Mouse (Mus musculus) adipocyte (in vitro differentiated cells): ENCODE results near the gene Stat6.
A peak's percentile ranks its signal among the peaks of the same experiment; 100 is the strongest.

Source experiments
- DNase-seq: peaks from one replicate; pipeline ENCODE4 v3.0.0-alpha.2; 2016; ENCODE audit warnings: low spot score

Stat6 gene

GRCm38 (mm10) chr10:127642772-127643552 is at the start of gene Stat6:
TSS of gene Stat6 (plus strand) at chr10:127642986.
- DNase-seq = peak; percentile 84

DNA sequence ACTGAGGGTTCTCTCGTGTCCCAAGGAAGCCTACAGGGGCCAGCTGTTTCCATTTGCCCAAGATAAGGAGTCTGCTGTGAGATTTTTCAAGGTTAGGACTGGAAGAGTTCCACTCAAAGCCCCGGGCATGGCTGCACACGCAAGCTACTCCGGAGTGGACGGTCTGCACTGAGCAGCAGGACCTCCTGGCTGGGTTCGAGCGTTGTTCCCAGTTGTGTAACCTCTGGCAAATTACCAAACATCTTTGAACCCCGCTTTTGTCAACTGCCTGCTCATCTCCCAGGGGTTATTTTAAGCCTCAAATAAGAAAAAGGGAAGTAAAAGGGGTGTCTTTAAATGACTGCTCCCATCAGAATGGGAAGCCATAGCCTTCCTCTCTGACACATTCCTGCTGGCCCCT is 48.4 kb upstream of the Stat6 start:
- DNase-seq = no peak

DNA sequence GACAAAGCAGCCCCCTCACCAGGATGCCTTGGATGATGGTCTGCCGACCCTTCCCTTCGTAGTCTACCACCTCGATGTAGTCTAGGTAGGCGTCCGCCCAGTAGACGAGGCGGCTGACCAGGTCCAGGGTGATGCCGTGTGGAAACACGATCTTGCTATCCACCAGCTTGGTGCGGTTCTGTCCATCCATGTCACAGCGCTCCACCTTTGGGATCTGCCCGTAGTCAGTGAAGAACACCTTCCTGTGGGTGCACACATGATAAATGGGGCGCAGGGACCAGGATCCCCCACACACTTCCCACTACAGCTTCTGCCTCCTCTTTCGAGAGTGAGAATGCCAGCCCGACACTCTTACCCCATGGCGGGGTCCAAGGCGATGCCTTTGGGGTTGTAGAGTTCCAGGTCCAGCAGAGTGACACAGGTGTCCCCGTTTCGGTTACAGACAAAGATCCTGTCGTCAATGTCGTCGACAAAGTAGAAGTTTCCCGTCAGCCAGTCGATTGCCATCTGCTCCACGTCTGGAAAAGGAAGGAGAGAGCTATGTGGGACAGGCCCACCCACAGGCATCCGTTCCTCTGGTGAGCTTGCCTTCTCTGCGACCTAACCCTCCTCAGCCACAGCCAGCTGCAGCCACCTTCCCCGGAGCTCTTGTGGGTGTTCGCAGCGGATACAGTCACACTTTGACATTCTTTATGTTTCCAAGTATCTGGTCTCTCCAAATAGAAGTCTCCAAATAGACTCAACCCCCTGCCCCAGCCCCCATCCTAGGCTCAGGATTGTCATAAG is 47.7 kb upstream of the Stat6 start:
- DNase-seq = no peak

DNA sequence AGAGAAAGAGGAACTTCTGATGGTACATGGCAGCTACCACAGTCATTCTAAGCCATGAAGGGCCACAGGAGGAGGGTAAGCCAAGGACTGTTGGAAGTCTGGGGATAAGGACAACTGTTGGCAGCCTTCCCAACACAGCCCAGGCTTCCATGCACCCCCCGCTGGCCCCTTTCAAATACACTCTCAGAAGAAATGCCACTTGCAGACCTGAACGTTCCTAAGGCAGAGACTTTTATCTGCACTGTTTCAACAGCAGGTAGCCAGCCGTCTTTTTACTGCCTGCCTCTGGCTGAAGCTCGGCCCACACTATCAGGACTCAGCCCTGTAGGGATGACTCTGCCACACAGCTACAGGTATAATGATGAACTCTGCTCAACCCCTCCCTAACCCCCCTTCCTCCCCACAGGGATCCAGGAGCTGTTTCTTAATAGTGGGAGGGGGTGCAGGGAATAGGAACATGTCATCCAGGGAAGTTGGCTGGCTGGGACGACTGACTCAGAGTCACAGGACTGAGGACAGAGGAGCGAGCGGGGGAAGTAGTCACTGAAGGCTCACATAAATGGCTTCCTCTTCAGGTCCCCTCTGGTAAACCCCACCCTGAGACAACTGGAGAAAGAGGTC is 46.4 kb upstream of the Stat6 start:
- DNase-seq = peak; percentile 62

GRCm38 (mm10) chr10:127597311-127597901 is 45.4 kb upstream of the Stat6 start:
- DNase-seq = peak; percentile 80

DNA sequence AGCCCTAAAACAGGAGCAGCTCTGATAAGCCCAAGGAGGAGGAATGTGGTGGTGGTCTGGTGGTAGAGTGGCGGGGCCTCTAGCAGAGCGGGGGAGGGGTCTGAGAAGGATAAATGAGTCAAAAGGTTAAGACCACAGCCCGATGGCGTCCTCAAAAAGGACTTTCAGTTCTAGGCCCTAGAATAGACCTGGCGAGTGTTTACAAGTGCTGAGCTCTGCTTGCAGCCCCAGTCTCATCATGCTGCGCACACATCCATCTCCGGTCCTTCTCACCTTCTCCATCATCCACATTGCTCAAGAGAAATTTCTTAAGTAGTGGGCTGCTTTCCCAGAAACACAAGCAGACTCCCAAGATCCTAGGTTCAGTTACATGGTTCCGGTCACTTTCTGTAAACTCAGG is 44.2 kb upstream of the Stat6 start:
- peak; percentile 69 for DNase-seq

DNA sequence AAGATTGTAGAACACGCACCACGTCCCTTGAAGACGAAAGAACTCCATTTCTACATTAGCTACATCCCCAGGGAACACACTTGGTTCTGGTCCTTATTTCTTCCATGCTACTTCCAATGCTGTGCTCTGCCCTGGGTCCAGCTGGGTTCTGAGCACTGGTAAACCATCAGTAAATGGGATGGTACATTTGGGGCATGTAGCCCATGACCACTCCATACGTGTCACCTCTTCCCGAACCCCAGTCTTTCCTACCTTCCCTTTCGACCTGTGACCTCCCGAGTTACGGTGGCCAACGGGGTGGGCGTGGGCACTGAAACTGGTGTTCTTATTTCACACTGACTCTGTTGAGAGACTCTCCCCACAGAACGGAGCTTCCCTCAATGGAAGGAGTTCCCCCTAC is 43.5 kb upstream of the Stat6 start:
- DNase-seq = no peak

- peak; percentile 96 for DNase-seq
Observed at GRCm38 (mm10) chr10:127599779-127600541, 42.8 kb upstream of the Stat6 start.

- DNase-seq = peak; percentile 29
Observed at GRCm38 (mm10) chr10:127602194-127602593, 40.6 kb upstream of the Stat6 start.

- DNase-seq = no peak
Observed at GRCm38 (mm10) chr10:127603437-127604371, 39.1 kb upstream of the Stat6 start.

- peak; percentile 58 for DNase-seq
Observed at GRCm38 (mm10) chr10:127604465-127605250, 38.1 kb upstream of the Stat6 start.

DNA sequence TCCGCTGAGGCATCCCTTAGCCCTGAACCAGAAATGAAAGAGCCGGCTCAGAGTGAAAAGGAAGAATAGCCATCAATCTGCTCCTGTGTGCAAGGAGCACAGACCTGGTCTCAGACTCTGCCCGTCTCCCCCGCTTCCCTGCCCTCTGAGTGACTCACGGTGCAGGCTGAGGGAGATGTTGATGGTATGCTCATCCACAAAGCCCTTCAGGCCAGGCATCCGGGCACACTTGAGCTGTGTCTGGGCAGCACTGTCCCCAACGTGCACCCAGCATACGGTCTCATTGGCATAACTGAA is 37.6 kb upstream of the Stat6 start:
- DNase-seq = no peak

GRCm38 (mm10) chr10:127605756-127606155 is 37.0 kb upstream of the Stat6 start:
- DNase-seq = no peak

DNA sequence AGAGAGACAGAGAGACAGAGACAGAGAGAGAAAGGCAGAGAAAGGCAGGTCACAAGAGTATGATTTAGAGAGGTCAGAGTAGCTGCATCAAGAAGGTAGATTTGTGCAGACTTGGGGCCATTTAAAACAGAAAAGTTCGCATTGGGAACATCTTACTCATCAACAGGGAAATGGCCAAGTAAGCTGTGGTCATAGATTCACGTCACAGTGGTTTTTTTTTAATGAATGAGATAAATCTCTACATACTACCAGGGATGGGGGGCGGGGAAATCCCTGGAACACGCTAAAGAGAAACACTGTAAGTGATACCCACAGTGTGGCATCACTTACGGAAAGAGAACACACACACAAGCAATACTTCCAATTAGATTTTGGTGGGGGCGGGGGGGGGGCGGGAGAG is 35.7 kb upstream of the Stat6 start:
- DNase-seq = no peak

- no peak for DNase-seq
Observed at GRCm38 (mm10) chr10:127609415-127610065, 33.2 kb upstream of the Stat6 start.

- DNase-seq = no peak
Observed at GRCm38 (mm10) chr10:127610066-127610415, 32.7 kb upstream of the Stat6 start.

- DNase-seq = no peak
Observed at GRCm38 (mm10) chr10:127612079-127612775, 30.6 kb upstream of the Stat6 start.

DNA sequence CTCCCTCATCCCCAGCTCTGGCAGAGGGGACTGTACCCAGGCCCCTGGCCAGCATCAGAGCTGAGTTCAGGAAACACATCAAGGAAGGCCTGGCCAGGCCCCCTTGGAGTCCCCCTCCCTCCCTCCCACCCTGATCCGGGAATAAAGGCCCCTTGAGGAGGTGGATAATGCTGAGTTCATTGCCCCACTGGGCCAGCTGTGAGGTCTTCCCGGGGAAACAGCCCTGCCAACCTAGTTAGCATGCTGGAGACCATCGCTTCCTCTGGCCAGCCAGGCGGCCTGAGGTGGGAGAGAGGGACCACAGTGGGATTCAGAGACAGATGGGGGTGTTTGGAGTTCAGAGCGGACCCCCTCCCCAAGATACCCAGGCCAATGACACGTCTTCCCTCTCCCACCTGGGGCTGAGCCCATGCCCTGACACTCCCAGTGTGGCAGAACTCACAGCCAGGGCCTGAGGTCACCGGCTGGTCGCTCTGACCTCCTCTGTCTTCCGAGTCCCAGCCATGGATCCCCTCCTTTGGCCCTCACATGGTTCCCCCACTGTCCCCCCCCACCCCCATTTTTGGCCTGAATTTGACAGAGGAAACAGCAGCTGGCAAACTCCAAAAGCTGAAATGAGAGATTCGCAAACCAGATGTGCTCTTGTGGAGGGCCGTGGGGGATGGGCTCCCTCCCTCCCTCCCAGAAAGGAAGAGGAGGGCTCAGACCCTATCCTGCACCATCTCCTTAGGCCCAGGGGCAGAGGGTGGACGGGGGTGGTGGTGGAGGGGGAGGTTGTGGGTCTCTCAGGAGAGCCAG is 28.4 kb upstream of the Stat6 start:
- no peak for DNase-seq
